Mouse (Mus musculus): ENCODE data around the gene Atp2b4.

DNA sequence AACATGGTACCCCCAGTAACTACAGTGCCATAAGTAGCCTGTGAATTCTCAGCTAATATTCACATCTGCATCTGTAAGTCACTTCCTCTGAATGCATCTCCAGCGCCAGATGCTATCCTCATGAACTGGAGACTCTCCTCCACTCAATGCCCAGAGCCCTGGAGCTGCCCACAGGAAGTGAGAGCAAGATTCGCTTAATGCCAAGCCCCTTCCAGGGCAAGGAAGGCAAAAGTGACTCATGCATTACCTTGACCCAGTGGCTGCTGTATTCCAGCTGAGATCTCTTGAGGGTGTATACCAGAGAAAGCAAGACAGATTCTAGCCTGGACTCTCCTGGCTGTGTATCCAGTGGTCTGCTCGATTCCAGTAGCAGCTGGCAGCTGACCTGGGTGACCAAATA is 16.2 kb downstream of the Atp2b4 start:
- no peak for TF ChIP-seq EP300 (IDR thresholded peaks at IDR 0.05; ENCODE audit: low read depth)
- no peak for TF ChIP-seq CTCF (IDR thresholded peaks at IDR 0.05; ENCODE audit: low read depth)
